Mouse (Mus musculus) T-helper 1 cell (primary cell): ENCODE data around the gene Agap2.
"Not testable (repeated sequence)": the region's sequence is repeated elsewhere in the genome, so short reads cannot be mapped to it uniquely, and the experiment has no call there.

Experiments used
- in situ Hi-C: fragments of 300-600 bp; cut with MboI, MseI; formaldehyde crosslinking; loops from one replicate; pipeline ENCODE4 v1.15.1; 2025; ENCODE audit warnings: high pct_unique_total_duplicates

Gene Agap2

GRCm38 (mm10) chr10:127129431-127129830 lies 54.3 kb downstream of the Agap2 start:
- in situ Hi-C loops, result no loop called here

DNA sequence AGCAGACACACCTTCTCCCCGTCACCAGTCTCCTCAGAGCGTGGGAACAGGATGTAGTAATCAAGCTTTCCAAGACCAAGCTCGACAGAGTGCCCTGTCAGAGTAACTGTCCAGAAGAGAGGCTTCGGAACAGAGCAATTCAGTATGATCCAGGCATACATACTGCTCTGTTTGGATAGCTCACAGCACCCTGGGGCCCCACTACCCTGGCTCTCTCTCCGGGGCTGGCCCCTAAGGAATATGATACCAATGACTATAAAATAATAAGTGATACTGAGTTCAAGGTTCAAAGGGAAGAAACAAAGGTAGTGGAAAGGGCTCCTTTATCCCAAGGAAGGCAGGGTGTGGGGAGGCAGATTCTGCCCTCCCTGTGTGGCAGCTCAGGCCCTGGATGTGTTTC lies 57.4 kb downstream of the Agap2 start:
- in situ Hi-C loops, result no loop called here

DNA sequence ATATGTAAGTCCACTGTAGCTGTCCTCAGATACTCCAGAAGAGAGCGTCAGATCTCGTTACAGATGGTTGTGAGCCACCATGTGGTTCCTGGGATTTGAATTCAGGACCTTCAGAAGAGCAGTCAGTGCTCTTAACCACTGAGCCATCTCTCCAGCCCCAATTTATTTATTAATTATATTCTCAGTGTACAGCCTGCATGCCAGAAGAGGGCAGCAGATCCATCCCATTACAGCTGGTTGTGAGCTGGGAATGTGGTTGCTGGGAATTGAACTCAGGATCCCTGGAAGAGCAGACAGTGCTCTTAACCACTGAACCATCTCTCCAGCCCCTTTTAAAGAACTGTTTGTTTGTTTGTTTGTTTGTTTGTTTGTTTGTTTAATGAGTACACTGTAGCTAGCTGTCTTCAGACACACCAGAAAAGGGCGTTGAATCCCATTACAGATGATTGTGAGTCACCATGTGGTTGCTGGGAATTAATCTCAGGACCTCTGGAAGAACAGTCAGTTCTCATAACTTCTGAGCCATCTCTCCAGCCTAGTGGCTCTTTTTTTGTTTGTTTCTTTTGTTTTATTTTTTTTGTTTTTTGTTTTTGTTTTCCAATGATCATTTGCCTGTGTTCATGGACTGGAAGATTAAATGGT lies 59.4 kb downstream of the Agap2 start:
- in situ Hi-C loops, result not testable (repeated sequence)

GRCm38 (mm10) chr10:127135118-127135836 lies 60.2 kb downstream of the Agap2 start:
- in situ Hi-C loops, result no loop called here

DNA sequence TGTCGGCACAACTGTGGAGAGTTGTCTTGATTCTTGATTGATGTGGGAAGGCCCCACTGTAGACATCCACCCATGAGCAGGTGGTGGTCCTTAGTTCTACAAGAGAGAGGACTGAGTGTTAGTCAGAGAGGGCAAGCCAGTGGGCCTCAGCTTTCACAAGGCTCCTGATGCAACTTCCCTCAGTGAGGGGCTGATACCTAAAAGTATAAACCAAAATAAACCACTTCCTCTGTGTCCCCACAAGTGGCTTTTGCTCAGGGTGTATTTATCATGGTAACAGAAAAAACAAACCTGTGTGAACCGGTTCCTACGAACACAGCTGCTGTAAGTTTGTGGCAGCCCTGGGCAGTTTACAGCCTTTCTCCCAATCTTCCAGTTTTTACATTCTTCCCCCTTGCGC lies 61.4 kb downstream of the Agap2 start:
- in situ Hi-C loops, result no loop called here

DNA sequence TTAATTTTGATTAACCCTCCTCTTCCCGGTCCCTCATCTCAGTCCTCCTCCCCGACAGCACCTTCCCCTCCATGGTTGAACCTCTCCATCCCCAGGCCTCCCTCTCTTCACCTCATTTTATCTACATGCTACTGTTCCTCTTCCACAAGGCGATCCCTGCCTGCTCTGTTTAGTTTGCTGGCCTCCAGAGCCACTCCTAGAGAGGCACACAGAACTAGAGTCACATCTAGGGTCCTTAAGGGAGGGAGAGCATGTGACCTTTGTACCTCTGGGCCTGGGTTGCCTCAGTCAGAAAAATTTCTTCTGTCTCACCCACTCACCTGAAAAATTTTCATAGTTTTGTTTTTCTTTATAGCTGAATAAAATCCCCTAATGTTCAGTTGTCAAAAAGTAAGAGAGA lies 62.8 kb downstream of the Agap2 start:
- in situ Hi-C loops, result no loop called here

DNA sequence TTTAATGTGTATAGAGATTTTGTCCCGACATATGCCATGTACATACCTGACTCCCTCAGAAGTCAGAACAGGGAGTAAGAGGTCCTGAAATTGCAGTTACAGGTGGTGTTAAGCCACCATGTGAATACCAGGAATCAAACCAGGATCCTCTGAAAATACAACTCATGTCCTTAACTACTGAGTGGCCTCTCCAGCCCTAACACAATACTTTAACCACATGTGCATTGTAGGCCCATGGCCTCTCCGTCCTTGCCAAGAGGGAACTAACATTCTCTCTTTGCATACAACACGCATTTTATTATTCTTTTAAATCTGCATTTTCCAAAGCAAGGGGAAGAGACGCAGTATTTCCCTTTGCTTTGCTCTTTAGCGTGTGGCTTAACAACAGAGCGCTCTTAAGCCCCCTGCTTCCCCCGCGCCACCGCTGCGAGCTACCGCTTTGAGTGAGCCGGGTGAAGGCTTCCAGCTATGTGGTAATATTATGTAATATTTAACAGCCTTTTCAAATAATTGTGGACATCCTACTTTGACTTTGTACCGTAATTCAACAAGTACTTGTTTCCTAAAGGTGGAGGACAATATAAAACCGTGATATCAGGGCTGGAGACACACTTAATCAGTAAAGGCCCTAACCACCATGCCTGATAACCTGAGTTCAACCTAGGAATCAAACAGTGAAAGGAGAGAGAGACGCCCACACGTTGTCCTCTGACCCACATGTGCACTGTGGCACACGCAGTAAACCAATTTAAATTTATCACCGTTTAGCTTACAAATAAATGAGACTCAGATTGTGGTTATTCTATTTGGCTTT lies 63.5 kb downstream of the Agap2 start:
- in situ Hi-C loops, result no loop called here

DNA sequence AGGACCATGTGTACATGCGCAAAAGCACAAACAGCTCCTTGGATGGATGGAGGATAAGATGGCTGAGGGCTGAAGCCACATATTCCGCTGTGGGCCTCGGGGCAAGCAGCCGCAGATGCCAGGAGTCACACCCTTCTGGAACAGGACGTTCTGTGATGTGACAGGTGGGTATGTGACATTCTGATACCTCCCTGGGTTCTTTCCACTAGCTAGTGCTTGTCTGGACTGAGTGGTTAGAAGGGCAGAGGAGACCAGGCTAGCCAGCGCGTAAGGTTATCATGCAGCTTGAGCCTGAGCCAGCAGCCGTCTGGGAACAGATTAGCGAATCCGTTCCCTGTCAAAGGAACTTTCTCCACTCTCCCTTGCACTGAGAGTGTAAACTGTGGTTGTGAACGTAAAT lies 65.9 kb downstream of the Agap2 start:
- in situ Hi-C loops, result no loop called here

DNA sequence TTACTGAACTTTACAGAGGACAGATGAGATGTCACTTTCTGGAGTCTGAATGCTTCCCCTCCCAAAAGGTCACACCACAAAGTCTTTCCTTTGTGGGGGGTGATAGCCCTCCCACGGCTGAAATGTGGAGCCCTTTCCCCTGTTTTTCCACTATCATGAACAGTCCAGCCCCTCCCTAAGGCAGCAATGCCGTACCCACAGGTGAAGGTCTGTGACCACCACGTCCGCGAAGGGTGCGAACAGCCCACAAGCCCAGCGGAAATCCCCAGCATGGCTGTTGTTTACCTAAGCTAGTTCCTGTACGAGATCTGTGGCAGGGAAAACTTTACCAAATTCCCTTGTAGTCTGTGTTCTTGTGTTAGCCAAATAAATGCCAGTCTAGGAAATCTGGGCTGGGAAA lies 66.4 kb downstream of the Agap2 start:
- in situ Hi-C loops, result no loop called here
